Mouse (Mus musculus) naive thymus-derived CD4-positive, alpha-beta T cell, adult 2 months (primary cell): ENCODE data around the gene Cep19.

Experiments
- DNase-seq: peaks from one replicate; pipeline ENCODE4 v3.0.0-alpha.2; 2011; ENCODE audit warnings: low read depth

Cep19 gene

GRCm38 (mm10) chr16:32144592-32144991, 45.0 kb downstream of the Cep19 start:
- no peak for DNase-seq

GRCm38 (mm10) chr16:32147589-32148207, 48.1 kb downstream of the Cep19 start:
- DNase-seq = no peak

GRCm38 (mm10) chr16:32153976-32154375, 54.4 kb downstream of the Cep19 start:
- no peak for DNase-seq

GRCm38 (mm10) chr16:32154437-32154836, 54.8 kb downstream of the Cep19 start:
- no peak for DNase-seq

GRCm38 (mm10) chr16:32156719-32157118, 57.1 kb downstream of the Cep19 start:
- no peak for DNase-seq

- DNase-seq = no peak
Observed at GRCm38 (mm10) chr16:32157369-32157768, 57.8 kb downstream of the Cep19 start.
